Mouse (Mus musculus) MN1 (cell line): ENCODE results near the gene Rassf8.

Experiments used
- DNase-seq: peaks from one replicate; pipeline ENCODE4 v3.0.0-alpha.2; 2016; ENCODE audit warnings: low spot score

The Rassf8 gene

DNA sequence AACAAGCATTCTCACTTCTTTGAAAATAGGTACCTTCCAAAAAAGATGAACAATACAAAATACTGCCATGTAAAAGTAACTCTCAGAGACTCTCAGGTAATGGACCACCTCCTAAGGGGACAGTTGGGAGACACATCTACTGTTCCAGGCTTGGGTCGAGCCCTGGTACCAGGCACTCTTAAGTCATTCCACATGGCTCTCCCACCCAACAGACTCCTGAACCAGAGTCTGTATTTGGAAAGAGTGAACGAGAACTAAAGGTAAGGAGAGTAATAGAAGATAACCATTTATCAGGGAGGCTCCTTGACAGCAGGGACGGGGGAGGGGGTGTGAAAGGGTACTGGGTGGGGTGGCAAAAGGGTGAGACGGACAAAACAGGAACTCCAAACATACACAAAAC is 115.8 kb downstream of the Rassf8 start:
- no peak for DNase-seq

DNA sequence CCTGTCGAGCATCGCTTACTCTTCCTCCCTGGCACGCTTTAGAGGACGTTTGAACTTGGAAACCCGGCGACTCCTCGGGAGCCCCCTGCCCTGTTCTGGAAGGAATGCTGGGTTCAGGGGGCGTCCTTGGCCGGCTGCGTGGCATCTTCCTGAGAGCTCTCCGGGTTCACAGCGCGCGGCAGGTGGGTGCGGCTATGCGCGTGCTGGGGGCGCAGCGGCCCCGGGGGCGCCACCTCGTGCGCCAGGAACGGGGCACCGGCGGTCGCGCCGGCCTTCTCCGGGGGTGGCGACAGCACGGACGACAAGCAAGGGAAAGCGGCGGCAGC is 116.2 kb downstream of the Rassf8 start:
- DNase-seq, result no peak

DNA sequence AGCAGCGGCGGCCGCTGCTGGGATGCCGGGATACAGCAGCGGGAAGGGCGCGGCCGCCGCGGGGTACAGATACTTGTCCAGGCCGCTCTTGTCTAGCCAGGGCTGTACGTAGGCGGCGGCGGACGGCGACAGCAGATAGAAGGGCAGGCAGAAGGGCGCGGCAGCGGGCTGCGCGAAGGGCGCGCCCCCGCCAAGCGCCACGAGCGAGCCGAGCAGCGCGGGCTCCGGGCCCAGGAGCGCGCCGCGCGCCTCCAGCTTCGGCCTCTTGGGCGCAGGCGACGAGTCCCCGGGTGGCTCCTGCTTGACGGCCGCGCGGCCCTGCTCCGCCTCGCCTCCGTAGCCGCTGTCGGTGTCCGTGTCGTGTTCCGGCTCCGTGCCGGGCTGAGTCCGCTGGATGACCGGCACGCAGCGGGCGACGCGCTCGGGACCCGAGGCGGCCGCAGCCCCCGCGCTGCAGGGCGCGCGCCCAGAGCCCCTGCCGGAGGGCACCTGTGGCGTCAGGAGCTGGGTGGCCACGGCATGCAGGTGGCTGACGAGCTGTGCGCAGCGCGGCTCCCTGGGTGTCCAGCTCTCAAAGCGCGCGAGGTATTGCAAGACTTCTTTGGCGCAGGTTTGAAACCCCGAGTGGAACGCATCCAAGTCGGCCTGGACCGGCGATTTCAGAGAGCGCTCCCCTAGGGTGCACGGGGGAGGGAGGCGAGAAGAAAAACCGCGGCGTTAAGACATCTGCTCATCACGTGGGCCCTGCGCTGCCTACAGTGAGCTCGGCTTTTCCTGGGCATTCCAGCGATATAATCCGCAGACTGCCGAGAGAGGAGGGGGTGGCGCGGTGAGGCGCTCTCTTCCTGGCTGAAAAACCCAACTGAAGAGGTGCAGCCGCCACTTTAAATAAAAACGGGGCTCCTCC is 116.8 kb downstream of the Rassf8 start:
- peak; percentile 74 for DNase-seq

DNA sequence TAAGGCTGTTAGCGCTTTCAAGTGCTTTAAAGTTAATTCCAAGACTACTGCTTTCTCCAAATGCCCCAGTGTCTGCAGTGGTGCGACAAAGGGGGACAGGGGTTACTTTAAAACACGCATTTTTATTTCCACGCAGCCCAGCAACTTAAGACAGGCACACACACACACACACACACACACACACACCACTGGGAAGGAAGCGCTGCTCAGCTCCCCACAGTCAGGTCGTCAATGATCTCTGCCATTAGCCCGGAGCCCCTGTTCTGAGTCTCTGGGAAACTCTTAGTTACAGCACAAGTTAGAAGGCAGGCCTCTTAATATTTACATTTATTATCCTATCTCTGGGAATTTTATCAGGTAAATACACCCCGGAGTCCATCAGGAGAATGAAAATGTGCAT is 117.6 kb downstream of the Rassf8 start:
- DNase-seq, result peak; percentile 20

DNA sequence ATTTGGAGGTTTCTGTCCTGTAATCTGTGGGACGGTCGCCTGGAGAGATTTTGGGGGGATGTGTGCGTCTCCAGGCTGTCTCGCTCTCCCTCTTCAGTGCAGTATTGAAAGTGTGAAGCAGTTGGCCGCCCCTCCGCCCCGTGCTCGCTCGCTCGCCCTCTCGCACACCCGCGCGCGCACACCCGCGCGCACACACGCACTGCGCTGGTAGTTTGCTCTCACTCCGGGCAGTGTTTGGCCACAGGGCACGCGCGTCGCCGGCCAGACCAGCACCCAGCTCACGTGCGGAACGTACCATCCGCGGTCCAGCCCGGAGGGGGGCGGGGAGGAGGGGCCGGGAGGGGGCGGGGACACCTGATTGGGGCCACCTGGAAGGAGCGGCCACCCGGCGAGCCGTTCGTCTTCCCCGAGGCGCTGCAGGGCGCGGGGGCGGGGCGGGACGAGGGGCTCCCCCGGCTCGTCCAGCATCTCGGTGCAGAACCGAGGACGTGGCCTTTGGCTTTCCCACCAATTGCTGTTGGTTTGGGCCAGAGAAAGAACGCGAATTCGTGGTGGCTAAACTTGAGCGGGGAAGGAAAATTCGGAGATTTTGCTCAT is 118.8 kb downstream of the Rassf8 start, which contains the start of gene Bhlhe41:
Gene Bhlhe41 (minus strand): TSS at position 270 of the 597 bp plus-strand sequence.
- peak; percentile 80 for DNase-seq

DNA sequence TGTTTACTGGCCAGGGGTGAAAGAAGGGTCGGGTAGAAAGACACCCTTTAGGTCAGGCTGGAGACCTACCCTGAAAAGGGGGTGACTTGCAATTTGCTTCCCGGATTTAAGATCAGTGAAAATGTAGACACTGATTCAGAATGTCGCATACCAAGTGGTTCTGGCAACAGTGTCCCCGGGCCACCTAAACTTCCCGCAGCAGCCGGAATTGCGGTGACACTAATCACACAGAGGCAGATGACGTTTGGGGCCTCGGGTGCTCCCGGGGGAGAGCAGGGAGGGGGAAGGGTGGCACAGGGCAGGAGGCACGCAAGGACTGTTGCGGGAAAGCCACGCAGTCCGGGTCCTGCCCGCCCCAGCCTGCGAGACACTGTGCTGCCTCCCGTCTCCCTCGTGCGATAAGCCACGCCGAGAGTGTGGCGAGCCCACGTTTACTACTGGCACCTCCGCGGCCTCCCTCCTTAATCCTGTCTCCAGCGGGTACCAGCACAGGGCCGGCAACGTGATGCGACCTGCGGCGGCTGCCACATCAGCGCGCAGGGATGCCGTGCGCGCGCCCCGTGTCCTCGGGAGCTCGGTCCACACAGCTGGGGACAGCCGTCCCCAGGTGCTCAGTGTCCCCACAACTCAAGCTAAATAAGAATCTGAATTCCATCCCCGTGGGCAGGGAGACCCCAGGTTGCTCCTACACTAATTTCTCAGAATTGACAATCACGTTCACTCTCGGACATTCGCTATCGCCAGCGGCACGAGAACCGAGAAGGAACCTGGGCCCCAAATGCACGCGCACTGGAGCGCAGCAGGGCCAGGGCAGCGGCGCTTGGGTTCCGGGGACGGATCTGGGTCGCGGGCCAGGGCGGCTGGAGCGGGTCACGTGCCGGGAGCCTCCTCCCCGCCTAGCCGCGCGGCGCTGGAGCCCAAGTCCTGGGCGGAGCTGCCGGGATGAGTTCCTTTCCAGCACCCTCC is 119.6 kb downstream of the Rassf8 start:
- DNase-seq, result peak; percentile 86

DNA sequence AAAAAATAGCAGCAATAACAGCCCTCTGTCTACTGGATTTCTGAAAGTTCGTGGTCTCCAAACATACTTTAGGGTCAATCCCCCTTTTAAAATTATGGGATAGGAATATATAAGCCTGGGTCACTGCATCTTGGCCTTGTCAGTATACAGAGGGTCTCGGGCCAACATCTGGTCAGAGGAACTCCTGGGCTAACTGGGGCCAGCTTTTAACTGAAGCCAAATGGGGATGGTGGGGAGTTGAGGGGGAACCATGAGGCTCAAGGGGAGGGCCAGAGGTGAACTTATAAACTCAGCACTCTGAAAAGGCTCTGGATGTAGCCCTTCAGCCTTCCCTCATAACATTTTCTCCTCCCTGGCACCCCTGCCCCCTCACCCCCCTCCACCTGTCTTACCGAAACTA is 120.6 kb downstream of the Rassf8 start:
- DNase-seq, result no peak
